9 mouse cellular contexts compared by ENCODE assay signal in genomic region chr10:99269704-99270103, GRCm38 (mm10). TPM values are rescaled to one million over a fixed set of nuclear protein-coding genes. Genes with fewer than 3 reads are reported as not detected.
A peak's percentile ranks its signal among the peaks of the same experiment; 100 is the strongest.
DNase-seq lines count a peak whose midpoint lies in the region; ATAC-seq and TF ChIP-seq lines count a peak whose summit lies in the region.
"Had no signal": no experiment of that assay in that cellular context is flagged by ENCODE, and none has a peak within 500 bp of the region (broad histone marks: within the 10 kb centered on the region; RNA-seq: fewer than 3 reads in every experiment).

No protein-coding gene starts in this region.

- H3K36me3 ChIP-seq in forebrain, embryonic 10.5 days (replicated peaks) = peaks cover 29% of the 10 kb centered on the region
- H3K36me3 ChIP-seq in forebrain, postnatal 0 days (ENCODE audit: insufficient read depth) = no peaks in the 10 kb centered on the region; the same call in 1 of the 2 replicates
- H3K36me3 ChIP-seq in embryonic facial prominence, embryonic 15.5 days = no peaks in the 10 kb centered on the region
- H3K36me3 ChIP-seq in midbrain, embryonic 12.5 days = no peaks in the 10 kb centered on the region

- no peak for TF ChIP-seq CTCF in forebrain, postnatal 0 days (IDR thresholded peaks at IDR 0.05; ENCODE audit: low read depth)
- no peak for TF ChIP-seq CTCF in left cerebral cortex, adult 2 months (IDR thresholded peaks at IDR 0.05)

- no peak overlapping the region for H3K9ac ChIP-seq in forebrain, postnatal 0 days
- H3K9ac ChIP-seq in embryonic facial prominence, embryonic 15.5 days = no peak overlapping the region
- H3K9ac ChIP-seq in midbrain, embryonic 12.5 days (replicated peaks) = no peak overlapping the region
- H3K9ac ChIP-seq: liver, embryonic 13.5 days had no signal

- no peaks in the 10 kb centered on the region for H3K9me3 ChIP-seq in forebrain, embryonic 10.5 days
- no peaks in the 10 kb centered on the region for H3K9me3 ChIP-seq in forebrain, postnatal 0 days (ENCODE audit: low read length)
- H3K9me3 ChIP-seq in embryonic facial prominence, embryonic 15.5 days (replicated peaks) = no peaks in the 10 kb centered on the region
- no peaks in the 10 kb centered on the region for H3K9me3 ChIP-seq in midbrain, embryonic 12.5 days
- H3K9me3 ChIP-seq: liver, embryonic 13.5 days had no signal

- no peak; the same call in 1 of the 2 replicates for ATAC-seq in forebrain, postnatal 0 days
- no peak for ATAC-seq in embryonic facial prominence, embryonic 15.5 days (ENCODE audit: insufficient number of reproducible peaks, low FRiP score, low TSS enrichment, low read depth)
- no peak for ATAC-seq in midbrain, embryonic 12.5 days (ENCODE audit: low FRiP score, low read depth)

- peak overlapping the region; percentile 98 for H3K27ac ChIP-seq in forebrain, embryonic 10.5 days
- H3K27ac ChIP-seq in forebrain, postnatal 0 days (ENCODE audit: low read depth, low read length) = no peak overlapping the region
- peak overlapping the region; percentile 67 for H3K27ac ChIP-seq in left cerebral cortex, adult 2 months
- H3K27ac ChIP-seq in embryonic facial prominence, embryonic 15.5 days (replicated peaks) = peak overlapping the region; percentile 73
- peak overlapping the region; percentile 54; the same call in 1 of the 2 replicates for H3K27ac ChIP-seq in midbrain, embryonic 12.5 days (replicated peaks)
- H3K27ac ChIP-seq: liver, embryonic 13.5 days had no signal

- 49% methylated on average over 6 of the region's 6 CpGs for WGBS in forebrain, embryonic 10.5 days
- WGBS in forebrain, postnatal 0 days = 50% methylated on average over 6 of the region's 6 CpGs
- 52% methylated on average over 6 of the region's 6 CpGs for WGBS in embryonic facial prominence, embryonic 15.5 days
- 51% methylated on average over 6 of the region's 6 CpGs for WGBS in midbrain, embryonic 12.5 days

- intact Hi-C loops in left cerebral cortex, adult 2 months (cut with DNase I) = loop anchor here (5.0 kb wide), 1 partner anchor 253 kb away; no protein-coding TSS in a partner anchor
- intact Hi-C loops in left cerebral cortex, postnatal 25 days (cut with DNase I) = no loop called here

- no peak overlapping the region for H3K4me2 ChIP-seq in forebrain, postnatal 0 days (ENCODE audit: low read depth)
- no peak overlapping the region for H3K4me2 ChIP-seq in embryonic facial prominence, embryonic 15.5 days (replicated peaks)
- no peak overlapping the region for H3K4me2 ChIP-seq in midbrain, embryonic 12.5 days (replicated peaks)

- H3K4me1 ChIP-seq in forebrain, embryonic 10.5 days = peaks cover 67% of the 10 kb centered on the region
- H3K4me1 ChIP-seq in forebrain, postnatal 0 days (ENCODE audit: insufficient read depth) = 0 out of 2 replicates have a peak, but pooled peaks cover 9% of the 10 kb centered on the region
- peaks cover 29% of the 10 kb centered on the region for H3K4me1 ChIP-seq in embryonic facial prominence, embryonic 15.5 days
- peaks cover 43% of the 10 kb centered on the region for H3K4me1 ChIP-seq in midbrain, embryonic 12.5 days

- no peak for DNase-seq in forebrain, embryonic 10.5 days (ENCODE audit: extremely low spot score, low spot score)
- DNase-seq in forebrain, postnatal 0 days = no peak
- DNase-seq in left cerebral cortex, adult 2 months (ENCODE audit: extremely low spot score in 1 of 2, low spot score in 2 of 2) = no peak
- no peak for DNase-seq in left cerebral cortex, postnatal 25 days (ENCODE audit: low spot score in 2 of 2)
- DNase-seq in adipocyte (ENCODE audit: low spot score) = no peak
- DNase-seq in layer of hippocampus, postnatal 36 days = no peak
- DNase-seq: liver, embryonic 13.5 days had no signal

- peak overlapping the region; percentile 77 for H3K4me3 ChIP-seq in forebrain, embryonic 10.5 days
- no peak overlapping the region for H3K4me3 ChIP-seq in forebrain, postnatal 0 days (ENCODE audit: low read depth, low read length)
- H3K4me3 ChIP-seq in left cerebral cortex, adult 2 months = no peak overlapping the region
- no peak overlapping the region for H3K4me3 ChIP-seq in embryonic facial prominence, embryonic 15.5 days (replicated peaks)
- H3K4me3 ChIP-seq in midbrain, embryonic 12.5 days = no peak overlapping the region
- H3K4me3 ChIP-seq: liver, embryonic 13.5 days had no signal

- H3K27me3 ChIP-seq in forebrain, embryonic 10.5 days (ENCODE audit: poor library complexity, severe bottlenecking) = peaks cover 20% of the 10 kb centered on the region
- H3K27me3 ChIP-seq in forebrain, postnatal 0 days (ENCODE audit: insufficient read depth, low read length) = no peaks in the 10 kb centered on the region
- H3K27me3 ChIP-seq in embryonic facial prominence, embryonic 15.5 days = no peaks in the 10 kb centered on the region
- H3K27me3 ChIP-seq in midbrain, embryonic 12.5 days = peaks cover 54% of the 10 kb centered on the region

RNA-seq across cellular contexts. Expression of gene Dusp6, which starts 6.7 kb away (rescaled TPM):
- 97.6 and 116 TPM in 2 replicates for polyA plus RNA-seq in forebrain, embryonic 10.5 days (2016; fragmentation: Nextera tagmentation; extraction: Ambion mirVana)
- total RNA-seq in forebrain, postnatal 0 days (2014; rRNA removed) = 57.5 and 58.3 TPM in 2 replicates
- 38.7 and 43.7 TPM in 2 replicates for polyA plus RNA-seq in forebrain, postnatal 0 days (2015; fragmentation: Nextera tagmentation; extraction: Ambion mirVana)
- 100 to 1,000 TPM; 101 to 116 TPM for total RNA-seq in left cerebral cortex, adult 2 months (2021)
- 100 to 1,000 TPM; 108 to 109 TPM for total RNA-seq in left cerebral cortex, postnatal 25 days (2021)
- polyA plus RNA-seq in embryonic facial prominence, embryonic 15.5 days (2015; fragmentation: Nextera tagmentation; extraction: Ambion mirVana) = 65.2 and 68.1 TPM in 2 replicates
- polyA plus RNA-seq in midbrain, embryonic 12.5 days (2016; fragmentation: Nextera tagmentation; extraction: Ambion mirVana) = 23.9 and 24.3 TPM in 2 replicates
- 10 to 100 TPM; 83.1 to 84.7 TPM for total RNA-seq in layer of hippocampus, postnatal 36 days (2021)
